Mouse (Mus musculus): Measurements from ENCODE around the gene Ccl12. TPM values are rescaled to one million over a fixed set of nuclear protein-coding genes. Genes with fewer than 3 reads are reported as not detected.

The Ccl12 gene
- total RNA-seq, 2 experiments from 2014 or later: 0.75 TPM; not detected in 1

DNA sequence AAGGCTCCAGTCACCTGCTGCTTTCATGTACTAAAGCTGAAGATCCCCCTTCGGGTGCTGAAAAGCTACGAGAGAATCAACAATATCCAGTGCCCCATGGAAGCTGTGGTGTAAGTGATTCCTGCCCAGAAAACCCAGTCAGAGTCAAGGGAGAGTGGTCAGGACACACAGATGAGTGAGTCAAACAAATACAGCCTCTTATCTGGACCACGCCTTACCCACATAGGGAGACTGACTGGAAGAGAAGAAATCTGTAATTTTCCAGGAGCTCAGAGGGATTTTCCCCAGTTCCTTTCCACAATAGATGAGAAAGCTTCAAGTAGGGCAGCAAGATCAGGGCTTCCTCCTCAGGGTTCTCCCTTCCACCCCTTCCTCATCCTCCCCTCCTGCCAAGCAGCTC is 14.4 kb downstream of the Ccl12 start:
- intact Hi-C loops (cut with DNase I): no loop called here
- no peak for DNase-seq (ENCODE audit: low spot score in 2 of 2)

DNA sequence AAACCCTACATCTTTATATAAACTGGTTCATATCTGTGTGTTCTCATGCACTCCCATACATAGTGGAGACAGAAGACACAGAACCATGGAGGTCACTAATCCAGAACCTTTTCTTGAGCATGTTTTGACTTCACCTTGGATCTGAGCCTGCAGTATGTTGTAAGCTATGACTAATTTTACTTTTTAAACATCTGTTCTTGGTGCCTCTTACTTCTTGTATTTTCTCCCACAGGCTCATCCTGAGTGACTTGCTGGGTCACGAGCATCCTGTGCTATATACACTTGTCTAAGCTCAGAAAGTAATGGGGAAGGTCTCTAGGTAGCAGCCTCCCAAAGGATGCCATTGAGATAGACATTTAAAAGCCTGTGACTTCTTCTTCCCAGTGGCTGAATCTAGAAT is 31.3 kb downstream of the Ccl12 start:
- DNase-seq (ENCODE audit: low spot score in 2 of 2): no peak
- intact Hi-C loops (cut with DNase I): no loop called here

DNA sequence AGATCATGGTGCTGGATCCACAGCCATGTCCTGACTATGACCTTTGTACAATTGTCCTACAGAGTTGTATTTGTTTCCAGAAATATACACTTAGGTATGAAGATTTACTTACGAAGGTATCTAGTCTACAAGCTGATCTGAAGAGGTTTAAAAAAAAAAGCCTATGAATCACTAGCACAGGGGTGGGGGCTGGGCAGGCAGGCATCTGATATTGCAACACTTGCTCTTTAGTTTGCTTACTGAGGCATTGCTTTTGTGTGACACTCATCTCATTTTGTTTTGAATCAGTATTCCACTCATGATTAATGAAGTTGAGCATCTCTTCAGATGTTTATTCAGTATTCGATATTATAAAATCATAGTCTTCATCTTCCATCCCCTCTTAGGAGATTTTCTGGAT is 34.6 kb downstream of the Ccl12 start:
- intact Hi-C loops (cut with DNase I): no loop called here
- DNase-seq (ENCODE audit: low spot score in 2 of 2): no peak

DNA sequence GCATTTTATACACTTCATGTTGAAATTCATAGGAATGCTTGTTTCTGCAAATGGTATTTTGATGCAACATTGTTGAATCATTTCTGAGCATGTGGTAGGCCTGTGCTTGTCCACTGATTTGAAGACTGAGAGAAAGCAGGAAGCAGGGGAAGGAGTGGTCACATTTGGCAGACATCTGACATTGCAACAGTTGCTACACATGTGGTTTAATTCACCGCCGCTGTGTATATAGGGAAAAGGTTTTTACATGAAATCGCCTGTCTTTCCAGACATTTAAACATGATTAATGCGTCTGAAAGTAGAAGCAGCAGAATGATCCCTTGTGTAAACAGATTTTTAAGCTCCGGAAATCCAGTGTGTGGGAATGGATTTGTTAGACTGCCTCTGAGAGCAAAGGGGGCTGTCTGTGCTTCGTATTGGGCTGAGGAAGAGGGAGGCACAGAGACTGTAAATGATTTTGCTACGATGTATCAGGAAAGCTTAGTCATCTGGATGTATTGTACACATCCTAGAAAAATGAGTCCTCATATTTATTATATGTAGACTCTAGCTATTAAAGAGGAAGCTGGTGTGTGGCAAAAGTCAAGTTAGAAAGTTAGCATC is 37.9 kb downstream of the Ccl12 start:
- intact Hi-C loops (cut with DNase I): no loop called here
- peak in 1 of 2 experiments; percentile 3 for DNase-seq (ENCODE audit: low spot score in 2 of 2)

Other genes with a start within 250 kb of the Ccl12 start
- under 1 TPM in 1 of 2 experiments, not detected in 1; 0.29 TPM for gene 5530401A14Rik, start 241.2 kb upstream of the Ccl12 start, total RNA-seq (2021)
- 10 to 100 TPM; 94.7 to 97.6 TPM for gene Asic2, start 133.4 kb upstream of the Ccl12 start, total RNA-seq (2021)
- not detected for gene Ccl2, start 66.3 kb upstream of the Ccl12 start, total RNA-seq (2021)
- gene Gm17268, start 63.3 kb upstream of the Ccl12 start, total RNA-seq (2021): not detected
- gene Ccl7, start 56.1 kb upstream of the Ccl12 start, total RNA-seq (2021): under 1 TPM in 1 of 2 experiments, not detected in 1; 0.59 TPM
- under 1 TPM; 0.42 to 0.55 TPM for gene Ccl11, start 44.0 kb upstream of the Ccl12 start, total RNA-seq (2021)
- gene Ccl8, start 13.3 kb downstream of the Ccl12 start, total RNA-seq (2021): under 1 TPM in 1 of 2 experiments, not detected in 1; 0.74 TPM
- not detected for gene Ccl1, start 203.8 kb downstream of the Ccl12 start, total RNA-seq (2021)

Measured in left cerebral cortex, postnatal 14 days (tissue).